Mouse (Mus musculus): Measurements from ENCODE around the gene Ifit3b. TPM values are rescaled to one million over a fixed set of nuclear protein-coding genes. Genes with fewer than 3 reads are reported as not detected.
"Not testable (repeated sequence)": the region's sequence is repeated elsewhere in the genome, so short reads cannot be mapped to it uniquely, and the experiment has no call there.

The Ifit3b gene
- not detected in 2 replicates for polyA plus RNA-seq (2016; fragmentation: Nextera tagmentation; extraction: Ambion mirVana)

- 53% methylated on average over 4 of the region's 4 CpGs for WGBS
- not testable (repeated sequence) for H3K4me3 ChIP-seq; H3K27ac ChIP-seq (replicated peaks); DNase-seq (ENCODE audit: low spot score); H3K36me3 ChIP-seq (replicated peaks); H3K4me1 ChIP-seq; H3K27me3 ChIP-seq (replicated peaks; ENCODE audit: low read depth, poor library complexity, severe bottlenecking); H3K9me3 ChIP-seq
These were observed at the start of gene Ifit3b for GRCm38 (mm10) chr19:34607237-34608051. TSS of gene Ifit3b (plus strand) at chr19:34607970.

GRCm38 (mm10) chr19:34562556-34562955 lies 45.2 kb upstream of the Ifit3b start:
- Histone ChIP-seq H3K27me3 (replicated peaks; ENCODE audit: low read depth, poor library complexity, severe bottlenecking) (no peaks in the 10 kb centered on the region), H3K9me3 (no peaks in the 10 kb centered on the region), H3K4me3 (no peak overlapping the region), H3K36me3 (replicated peaks) (no peaks in the 10 kb centered on the region), H3K4me1 (peaks cover 10% of the 10 kb centered on the region), H3K27ac (replicated peaks) (no peak overlapping the region)
- no peak for DNase-seq (ENCODE audit: low spot score)

- Histone ChIP-seq H3K4me1 (peaks cover 20% of the 10 kb centered on the region), H3K27ac (replicated peaks) (no peak overlapping the region), H3K27me3 (replicated peaks; ENCODE audit: low read depth, poor library complexity, severe bottlenecking) (no peaks in the 10 kb centered on the region), H3K4me3 (no peak overlapping the region), H3K9me3 (no peaks in the 10 kb centered on the region), H3K36me3 (replicated peaks) (no peaks in the 10 kb centered on the region)
- 68% methylated on average over 1 of the region's 1 CpGs for WGBS
- no peak for DNase-seq (ENCODE audit: low spot score)
These were observed 41.5 kb upstream of the Ifit3b start for GRCm38 (mm10) chr19:34566178-34566784.

- Histone ChIP-seq H3K27me3 (replicated peaks; ENCODE audit: low read depth, poor library complexity, severe bottlenecking) (no peaks in the 10 kb centered on the region), H3K9me3 (no peaks in the 10 kb centered on the region), H3K4me1 (peaks cover 20% of the 10 kb centered on the region), H3K36me3 (replicated peaks) (no peaks in the 10 kb centered on the region), H3K27ac (replicated peaks) (no peak overlapping the region), H3K4me3 (no peak overlapping the region)
- no peak for DNase-seq (ENCODE audit: low spot score)
- 63% methylated on average over 7 of the region's 7 CpGs for WGBS
These were observed 38.5 kb upstream of the Ifit3b start for GRCm38 (mm10) chr19:34568988-34569895.

DNA sequence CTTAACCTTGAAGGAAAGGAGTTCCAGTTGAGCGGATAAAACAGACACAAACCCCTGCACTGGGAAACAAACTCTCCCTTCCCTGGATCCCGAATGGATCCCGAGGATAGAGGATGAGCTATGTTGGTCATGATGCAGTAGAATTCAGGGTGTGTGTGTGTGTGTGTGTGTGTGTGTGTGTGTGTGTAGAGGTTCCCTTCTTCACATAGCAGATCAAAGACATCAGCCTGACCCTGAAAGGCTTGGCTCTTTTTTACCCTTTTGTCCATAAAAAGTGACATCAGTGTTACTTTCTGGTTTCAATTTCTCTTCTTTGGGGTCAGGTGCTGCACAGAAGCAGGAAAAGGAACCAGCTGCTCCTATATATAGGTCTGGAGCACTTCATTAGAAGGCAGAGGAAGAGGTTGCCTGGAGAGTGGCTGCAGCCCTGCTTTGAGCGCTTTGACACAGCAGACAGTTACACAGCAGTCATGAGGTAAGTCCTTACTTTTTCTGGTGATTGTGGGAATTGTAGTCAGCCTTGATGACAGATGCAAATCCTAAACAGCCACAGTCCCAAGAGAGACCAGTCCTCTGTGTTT lies 37.8 kb upstream of the Ifit3b start:
- Histone ChIP-seq H3K4me3 (no peak overlapping the region), H3K36me3 (replicated peaks) (no peaks in the 10 kb centered on the region), H3K9me3 (no peaks in the 10 kb centered on the region), H3K27me3 (replicated peaks; ENCODE audit: low read depth, poor library complexity, severe bottlenecking) (no peaks in the 10 kb centered on the region), H3K27ac (replicated peaks) (no peak overlapping the region), H3K4me1 (peaks cover 20% of the 10 kb centered on the region)
- WGBS = 77% methylated on average over 4 of the region's 4 CpGs
- DNase-seq (ENCODE audit: low spot score) = no peak

DNA sequence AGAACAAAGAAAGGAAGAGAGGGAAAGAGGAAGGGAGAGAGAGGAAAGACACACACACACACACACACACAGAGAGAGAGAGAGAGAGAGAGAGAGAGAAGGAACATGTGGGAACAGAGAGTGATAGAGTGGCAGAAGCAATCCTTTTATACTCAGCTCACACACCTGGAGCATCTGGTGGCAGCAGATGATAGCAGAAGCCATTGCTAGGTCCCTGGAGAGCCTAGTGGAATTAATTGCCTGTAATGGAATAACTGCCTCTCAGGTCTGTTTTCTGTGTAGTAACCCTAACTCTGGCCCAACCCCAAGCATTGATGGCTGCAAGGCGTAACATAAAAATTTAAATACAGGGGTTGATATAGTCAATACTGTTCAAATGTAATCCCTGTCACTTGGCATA lies 36.7 kb upstream of the Ifit3b start:
- H3K4me1 ChIP-seq = peaks cover 20% of the 10 kb centered on the region
- H3K9me3 ChIP-seq = no peaks in the 10 kb centered on the region
- no peak overlapping the region for H3K27ac ChIP-seq (replicated peaks)
- H3K4me3 ChIP-seq = no peak overlapping the region
- 84% methylated on average over 1 of the region's 1 CpGs for WGBS
- H3K27me3 ChIP-seq (replicated peaks; ENCODE audit: low read depth, poor library complexity, severe bottlenecking) = no peaks in the 10 kb centered on the region
- no peak for DNase-seq (ENCODE audit: low spot score)
- no peaks in the 10 kb centered on the region for H3K36me3 ChIP-seq (replicated peaks)

- H3K4me1 ChIP-seq = peaks cover 20% of the 10 kb centered on the region
- 95% methylated on average over 5 of the region's 5 CpGs for WGBS
- DNase-seq (ENCODE audit: low spot score) = no peak
- H3K9me3 ChIP-seq = no peaks in the 10 kb centered on the region
- no peaks in the 10 kb centered on the region for H3K36me3 ChIP-seq (replicated peaks)
- H3K27ac ChIP-seq (replicated peaks) = no peak overlapping the region
- no peaks in the 10 kb centered on the region for H3K27me3 ChIP-seq (replicated peaks; ENCODE audit: low read depth, poor library complexity, severe bottlenecking)
- H3K4me3 ChIP-seq = no peak overlapping the region
These were observed 34.1 kb upstream of the Ifit3b start for GRCm38 (mm10) chr19:34573650-34574049.

- Histone ChIP-seq H3K4me1 (no peaks in the 10 kb centered on the region), H3K9me3 (no peaks in the 10 kb centered on the region), H3K27me3 (replicated peaks; ENCODE audit: low read depth, poor library complexity, severe bottlenecking) (no peaks in the 10 kb centered on the region), H3K4me3 (no peak overlapping the region), H3K36me3 (replicated peaks) (no peaks in the 10 kb centered on the region), H3K27ac (replicated peaks) (no peak overlapping the region)
- no peak for DNase-seq (ENCODE audit: low spot score)
- WGBS = 83% methylated on average over 1 of the region's 1 CpGs
These were observed 30.6 kb upstream of the Ifit3b start for GRCm38 (mm10) chr19:34577121-34577520.

DNA sequence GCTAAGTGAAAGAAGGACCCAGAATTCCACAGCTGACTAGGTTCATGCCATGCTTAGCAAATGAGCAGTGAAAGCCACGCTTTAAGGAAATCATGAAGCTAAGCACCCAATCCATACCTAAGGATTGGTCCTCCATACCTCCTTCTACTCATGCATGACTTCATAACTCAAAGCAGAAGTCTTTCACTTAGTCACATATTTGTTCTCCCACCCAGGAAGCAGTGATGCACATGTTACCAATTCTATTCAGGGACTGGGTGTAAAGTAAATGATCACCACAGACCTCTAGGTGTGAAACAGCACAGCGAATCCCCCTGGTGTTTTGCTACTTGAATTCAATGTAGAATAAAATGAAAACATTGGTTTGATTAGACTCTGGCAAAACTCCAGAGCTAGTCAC lies 25.1 kb upstream of the Ifit3b start:
- not testable (repeated sequence) for H3K4me1 ChIP-seq; H3K4me3 ChIP-seq; H3K27me3 ChIP-seq (replicated peaks; ENCODE audit: low read depth, poor library complexity, severe bottlenecking); H3K36me3 ChIP-seq (replicated peaks); H3K27ac ChIP-seq (replicated peaks); H3K9me3 ChIP-seq; DNase-seq (ENCODE audit: low spot score)
- 95% methylated on average over 2 of the region's 2 CpGs for WGBS

DNA sequence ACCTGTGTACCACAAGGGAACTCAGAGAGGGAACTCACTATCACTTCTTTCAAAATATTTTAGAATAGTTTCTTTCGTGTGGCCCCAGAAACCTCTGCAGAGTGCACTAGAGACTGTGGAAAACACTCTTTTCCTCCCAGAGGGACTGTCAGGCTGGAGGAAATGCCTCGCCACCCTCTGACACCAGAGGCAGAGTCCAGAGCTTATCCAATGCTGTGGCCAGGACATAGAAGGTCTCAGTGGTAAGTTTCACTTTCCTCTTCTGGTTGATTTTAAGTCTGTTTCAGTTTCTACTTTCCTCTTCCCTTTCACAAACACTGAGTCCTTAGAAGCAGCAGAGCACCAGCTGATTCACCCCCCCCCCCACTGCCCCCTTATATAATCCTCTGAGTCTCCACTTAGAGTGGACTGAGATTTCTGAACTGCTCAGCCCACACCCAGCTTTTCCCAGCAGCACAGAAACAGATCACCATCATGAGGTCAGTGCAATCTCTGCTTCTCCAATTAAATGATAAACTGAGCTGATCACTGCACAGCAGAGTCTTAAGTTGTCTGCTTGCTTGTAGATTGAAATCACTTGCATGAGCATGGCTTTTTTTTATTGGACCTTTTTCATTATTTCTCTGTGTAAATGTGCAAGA lies 24.5 kb upstream of the Ifit3b start, which contains the start of gene Ifit3:
Ifit3 (plus strand) TSS at position 406 of the 641 bp plus-strand sequence.
- not testable (repeated sequence) for H3K27ac ChIP-seq (replicated peaks); H3K27me3 ChIP-seq (replicated peaks; ENCODE audit: low read depth, poor library complexity, severe bottlenecking); DNase-seq (ENCODE audit: low spot score); H3K4me1 ChIP-seq; H3K9me3 ChIP-seq; H3K36me3 ChIP-seq (replicated peaks); H3K4me3 ChIP-seq
- 72% methylated on average over 2 of the region's 2 CpGs for WGBS

DNA sequence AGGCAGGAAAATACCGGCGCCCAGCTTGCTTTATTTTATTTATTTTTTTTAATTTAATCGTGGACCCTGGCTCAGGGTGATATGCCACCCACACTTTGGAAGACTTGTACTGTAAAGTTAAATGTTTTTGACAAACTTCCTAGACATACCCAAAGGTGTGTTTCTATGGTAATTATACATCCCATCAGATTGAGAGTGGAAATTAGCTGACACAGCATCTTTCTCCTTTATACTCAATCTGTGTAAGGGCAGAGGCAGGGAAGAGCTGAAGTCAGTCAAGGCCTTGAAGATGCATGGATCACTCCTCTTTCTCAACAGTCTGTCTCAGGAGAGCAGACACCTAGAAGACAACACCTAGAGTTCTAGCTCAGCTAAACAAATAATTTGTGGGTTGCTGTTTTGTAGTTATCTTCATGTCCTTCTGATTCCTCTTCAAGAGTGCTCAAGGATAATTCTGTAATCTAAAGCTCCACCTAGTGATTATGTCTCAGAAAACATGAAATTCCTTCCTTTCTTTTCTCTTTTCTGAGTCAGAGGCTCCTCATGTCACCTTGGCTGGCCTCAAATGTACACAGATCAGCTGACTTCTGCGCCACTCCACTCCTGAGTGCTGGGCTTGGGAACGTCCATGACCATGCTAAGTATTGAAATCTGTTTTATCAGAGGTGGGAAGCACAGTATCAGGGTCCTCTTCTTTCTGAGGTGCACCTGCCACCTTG lies 21.9 kb upstream of the Ifit3b start:
- 71% methylated on average over 5 of the region's 5 CpGs for WGBS
- H3K27ac ChIP-seq (replicated peaks); H3K36me3 ChIP-seq (replicated peaks); DNase-seq (ENCODE audit: low spot score); H3K27me3 ChIP-seq (replicated peaks; ENCODE audit: low read depth, poor library complexity, severe bottlenecking); H3K4me3 ChIP-seq; H3K9me3 ChIP-seq; H3K4me1 ChIP-seq: not testable (repeated sequence)

All from embryonic facial prominence, embryonic 10.5 days (tissue).